In genomic region chr5:3462897-3463757, GRCm38 (mm10) we compare ENCODE assay signal across 18 mouse cellular contexts.
DNase-seq lines count a peak whose midpoint lies in the region; ATAC-seq lines count a peak whose summit lies in the region.
"Had no signal": no experiment of that assay in that cellular context is flagged by ENCODE, and none has a peak within 500 bp of the region (broad histone marks: within the 10 kb centered on the region; RNA-seq: fewer than 3 reads in every experiment).

No protein-coding gene starts in this region.

- 86% methylated on average over 11 of the region's 11 CpGs for WGBS in neural tube, embryonic 15.5 days
- 85% methylated on average over 11 of the region's 11 CpGs for WGBS in hindbrain, embryonic 13.5 days

- no peaks in the 10 kb centered on the region for H3K4me1 ChIP-seq in neural tube, embryonic 15.5 days
- no peaks in the 10 kb centered on the region for H3K4me1 ChIP-seq in hindbrain, embryonic 13.5 days (replicated peaks)
- H3K4me1 ChIP-seq: forebrain, embryonic 12.5 days had no signal

- ATAC-seq in neural tube, embryonic 15.5 days (ENCODE audit: low FRiP score), result no peak
- no peak for ATAC-seq in hindbrain, embryonic 13.5 days (ENCODE audit: low FRiP score)

- no peaks in the 10 kb centered on the region for H3K9me3 ChIP-seq in neural tube, embryonic 15.5 days (replicated peaks)
- H3K9me3 ChIP-seq in hindbrain, embryonic 13.5 days, result no peaks in the 10 kb centered on the region
- H3K9me3 ChIP-seq: forebrain, embryonic 12.5 days; limb, embryonic 12.5 days; lung, embryonic 15.5 days had no signal

- H3K9ac ChIP-seq in neural tube, embryonic 15.5 days (replicated peaks), result no peak overlapping the region
- H3K9ac ChIP-seq in hindbrain, embryonic 13.5 days, result no peak overlapping the region
- H3K9ac ChIP-seq: forebrain, embryonic 12.5 days; limb, embryonic 12.5 days; lung, embryonic 15.5 days had no signal

- no peak overlapping the region for H3K4me3 ChIP-seq in neural tube, embryonic 15.5 days (replicated peaks)
- H3K4me3 ChIP-seq in hindbrain, embryonic 13.5 days, result no peak overlapping the region
- H3K4me3 ChIP-seq: forebrain, embryonic 12.5 days; limb, embryonic 12.5 days; lung, embryonic 15.5 days had no signal

- no peaks in the 10 kb centered on the region for H3K27me3 ChIP-seq in neural tube, embryonic 15.5 days (replicated peaks)
- no peaks in the 10 kb centered on the region for H3K27me3 ChIP-seq in hindbrain, embryonic 13.5 days
- H3K27me3 ChIP-seq: forebrain, embryonic 12.5 days; limb, embryonic 12.5 days; lung, embryonic 15.5 days had no signal

- peak; percentile 56 for DNase-seq in embryo, embryonic 11 days
- DNase-seq in embryo, embryonic 10 days (ENCODE audit: low spot score), result no peak
- peak; percentile 33 for DNase-seq in CD4-positive helper T cell, adult 2 months (ENCODE audit: low read depth, low spot score)
- peak; percentile 66 for DNase-seq in gonadal fat pad, adult 2 months (ENCODE audit: low read depth)
- DNase-seq in kidney, postnatal 36 days, result peak; percentile 33 to 59
- no peak for DNase-seq in spleen, adult 12 weeks (ENCODE audit: low spot score)
- DNase-seq: adrenal gland, postnatal 10 days; cerebellum, adult 9-11 months; midbrain, embryonic 14.5 days; right cerebral cortex, postnatal 4 days; thymus, postnatal 25 days had no signal

- H3K4me2 ChIP-seq in neural tube, embryonic 15.5 days, result no peak overlapping the region
- no peak overlapping the region for H3K4me2 ChIP-seq in hindbrain, embryonic 13.5 days
- H3K4me2 ChIP-seq: forebrain, embryonic 12.5 days; heart, embryonic 11.5 days; limb, embryonic 12.5 days; lung, embryonic 15.5 days had no signal

- H3K36me3 ChIP-seq in neural tube, embryonic 15.5 days, result no peaks in the 10 kb centered on the region
- H3K36me3 ChIP-seq in hindbrain, embryonic 13.5 days, result no peaks in the 10 kb centered on the region
- H3K36me3 ChIP-seq: forebrain, embryonic 12.5 days; limb, embryonic 12.5 days; lung, embryonic 15.5 days had no signal

- H3K27ac ChIP-seq in neural tube, embryonic 15.5 days (replicated peaks), result no peak overlapping the region
- H3K27ac ChIP-seq in hindbrain, embryonic 13.5 days, result no peak overlapping the region
- H3K27ac ChIP-seq: forebrain, embryonic 12.5 days; kidney, postnatal 0 days; limb, embryonic 12.5 days; lung, embryonic 15.5 days had no signal

Comparison
In these comparisons a context has a peak if more than half of its experiments do, and no peak if none do; other contexts are left out.
1. DNase-seq: peak in embryo, embryonic 11 days (single experiment), CD4-positive helper T cell, adult 2 months (single experiment), gonadal fat pad, adult 2 months (single experiment) and kidney, postnatal 36 days (2 of 2); none in embryo, embryonic 10 days (single experiment) and spleen, adult 12 weeks (single experiment).